Mouse (Mus musculus) heart, postnatal 4 days (tissue): Measurements from ENCODE around the gene Fam135a. TPM values are rescaled to one million over a fixed set of nuclear protein-coding genes. Genes with fewer than 3 reads are reported as not detected.
A peak's percentile ranks its signal among the peaks of the same experiment; 100 is the strongest.
"Not testable (repeated sequence)": the region's sequence is repeated elsewhere in the genome, so short reads cannot be mapped to it uniquely, and the experiment has no call there.

Experiments
- DNase-seq: peaks from one replicate; pipeline ENCODE4 v3.0.0; 2021
- total RNA-seq, 2 experiments: library from RNA; stranded (reverse); gene quantifications; 2 replicates each; pipeline ENCODE4 v1.2.3; 2021

Fam135a gene
- total RNA-seq, 2 experiments from 2014 or later: 42.5 to 43.1 TPM

- DNase-seq: no peak
Measured at GRCm38 (mm10) chr1:24066706-24067105, 33.4 kb downstream of the Fam135a start.

- no peak for DNase-seq
Measured at GRCm38 (mm10) chr1:24055706-24056105, 44.4 kb downstream of the Fam135a start.

- no peak for DNase-seq
Measured at GRCm38 (mm10) chr1:24046730-24047510, 53.2 kb downstream of the Fam135a start.

GRCm38 (mm10) chr1:24045627-24046026 lies 54.5 kb downstream of the Fam135a start:
- DNase-seq: peak; percentile 8

- DNase-seq: no peak
Measured at GRCm38 (mm10) chr1:24043007-24043406, 57.1 kb downstream of the Fam135a start.

GRCm38 (mm10) chr1:24033759-24034423 lies 66.2 kb downstream of the Fam135a start:
- no peak for DNase-seq

GRCm38 (mm10) chr1:24010821-24011220 lies 89.3 kb downstream of the Fam135a start:
- no peak for DNase-seq

- no peak for DNase-seq
Measured at GRCm38 (mm10) chr1:24010016-24010415, 90.1 kb downstream of the Fam135a start.

GRCm38 (mm10) chr1:24007621-24008020 lies 92.5 kb downstream of the Fam135a start:
- no peak for DNase-seq

- DNase-seq: peak; percentile 95
Measured at GRCm38 (mm10) chr1:24005070-24005804, 94.9 kb downstream of the Fam135a start, which contains the start of gene Sdhaf4. Gene Sdhaf4, minus strand, starts transcription at chr1:24005656.

GRCm38 (mm10) chr1:23999318-23999717 lies 100.8 kb downstream of the Fam135a start:
- no peak for DNase-seq

- DNase-seq: no peak
Measured at GRCm38 (mm10) chr1:23998866-23999265, 101.3 kb downstream of the Fam135a start.

- DNase-seq: no peak
Measured at GRCm38 (mm10) chr1:23998120-23998810, 101.9 kb downstream of the Fam135a start.

- no peak for DNase-seq
Measured at GRCm38 (mm10) chr1:23997493-23997892, 102.6 kb downstream of the Fam135a start.

GRCm38 (mm10) chr1:23995420-23995819 lies 104.7 kb downstream of the Fam135a start:
- no peak for DNase-seq

GRCm38 (mm10) chr1:23983118-23983517 lies 117.0 kb downstream of the Fam135a start:
- DNase-seq: no peak

GRCm38 (mm10) chr1:23978281-23978680 lies 121.9 kb downstream of the Fam135a start:
- DNase-seq: no peak

GRCm38 (mm10) chr1:23971159-23971558 lies 129.0 kb downstream of the Fam135a start:
- not testable (repeated sequence) for DNase-seq

- DNase-seq: no peak
Measured at GRCm38 (mm10) chr1:23968027-23968725, 132.0 kb downstream of the Fam135a start.

- peak; percentile 14 for DNase-seq
Measured at GRCm38 (mm10) chr1:23966226-23966625, 133.9 kb downstream of the Fam135a start.
